ENCODE assay signal across 7 mouse cellular contexts in genomic region chr11:115271052-115271451, GRCm38 (mm10). TPM values are rescaled to one million over a fixed set of nuclear protein-coding genes. Genes with fewer than 3 reads are reported as not detected.
"Had no signal": no experiment of that assay in that cellular context is flagged by ENCODE, and none has a peak within 500 bp of the region (broad histone marks: within the 10 kb centered on the region; RNA-seq: fewer than 3 reads in every experiment).

No protein-coding gene starts in this region.

RNA-seq across cellular contexts. Expression of gene Grin2c, which starts 4.0 kb away (rescaled TPM):
- total RNA-seq: liver, adult 2 months; megakaryocyte progenitor cell, adult 5-6 weeks; megakaryocyte, adult 5-6 weeks; megakaryocyte-erythroid progenitor cell, adult 5-6 weeks; monocyte, adult 5-6 weeks had no signal

RNA-seq across cellular contexts. Expression of gene Fads6, which starts 26.4 kb away (rescaled TPM):
- total RNA-seq: megakaryocyte-erythroid progenitor cell, adult 5-6 weeks had no signal

RNA-seq across cellular contexts. Expression of gene Otop2, which starts 35.9 kb away (rescaled TPM):
- total RNA-seq: left cerebral cortex, postnatal 4 days; liver, adult 2 months; megakaryocyte progenitor cell, adult 5-6 weeks; megakaryocyte, adult 5-6 weeks; megakaryocyte-erythroid progenitor cell, adult 5-6 weeks; monocyte, adult 5-6 weeks had no signal

RNA-seq across cellular contexts. Expression of gene Ush1g, which starts 50.8 kb away (rescaled TPM):
- total RNA-seq: megakaryocyte progenitor cell, adult 5-6 weeks; megakaryocyte, adult 5-6 weeks; megakaryocyte-erythroid progenitor cell, adult 5-6 weeks; midbrain, postnatal 0 days; monocyte, adult 5-6 weeks had no signal
